Mouse (Mus musculus) spleen, postnatal 0 days (tissue): ENCODE results near the gene 1700025F22Rik. TPM values are rescaled to one million over a fixed set of nuclear protein-coding genes. Genes with fewer than 3 reads are reported as not detected.

Source experiments
- polyA plus RNA-seq: library from polyadenylated mRNA; unstranded; fragments of >200 nt; fragmentation: Nextera tagmentation; extraction: Ambion mirVana; gene quantifications from 2 replicates; pipeline ENCODE4 v1.2.1, GENCODE M21; 2015

The 1700025F22Rik gene
- polyA plus RNA-seq = not detected in 2 replicates

DNA sequence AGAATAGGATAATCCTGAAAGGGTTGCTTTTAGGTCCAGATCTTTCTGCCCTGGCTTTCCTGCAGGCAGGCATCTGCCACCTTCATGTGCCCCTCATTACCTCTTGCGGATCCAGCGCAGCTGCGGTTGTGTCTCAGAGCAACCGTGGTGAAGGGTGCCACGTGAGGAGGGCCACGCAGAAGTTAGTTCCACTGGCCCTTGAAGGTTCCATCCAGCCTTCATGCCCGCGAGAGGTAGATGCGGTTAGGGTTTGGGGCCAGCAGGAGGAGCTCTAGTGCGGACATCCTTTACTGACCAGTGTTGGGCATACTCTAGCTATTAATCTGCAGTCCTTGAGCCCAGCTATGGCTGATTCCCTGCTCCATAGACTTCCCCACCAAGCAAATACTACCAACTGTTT lies at the start of gene 1700025F22Rik:
Gene 1700025F22Rik (minus strand): TSS at position 149 of the 400 bp plus-strand sequence.

DNA sequence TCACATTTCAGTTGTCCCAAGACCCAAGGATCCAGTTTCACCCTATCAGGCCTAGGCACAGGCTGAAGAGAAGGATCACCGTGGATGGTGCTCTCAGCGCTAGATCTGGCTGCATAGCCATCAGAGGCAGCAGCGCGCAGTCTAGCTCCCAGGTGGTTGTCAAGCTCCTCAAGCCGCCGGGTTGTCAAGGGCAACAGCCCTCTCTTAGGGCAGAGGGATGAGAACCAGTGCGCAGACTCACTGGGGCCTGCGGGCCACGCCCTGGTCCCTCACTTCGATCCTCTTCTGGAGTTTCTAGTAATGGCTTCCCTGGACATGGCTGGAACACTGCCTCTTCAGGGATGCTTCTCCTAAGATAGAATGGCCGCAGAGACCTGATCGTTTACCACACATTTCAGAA lies 31.4 kb upstream of the 1700025F22Rik start, which contains the start of gene Ms4a13:
Gene Ms4a13 (minus strand): TSS at position 192 of the 400 bp plus-strand sequence.

DNA sequence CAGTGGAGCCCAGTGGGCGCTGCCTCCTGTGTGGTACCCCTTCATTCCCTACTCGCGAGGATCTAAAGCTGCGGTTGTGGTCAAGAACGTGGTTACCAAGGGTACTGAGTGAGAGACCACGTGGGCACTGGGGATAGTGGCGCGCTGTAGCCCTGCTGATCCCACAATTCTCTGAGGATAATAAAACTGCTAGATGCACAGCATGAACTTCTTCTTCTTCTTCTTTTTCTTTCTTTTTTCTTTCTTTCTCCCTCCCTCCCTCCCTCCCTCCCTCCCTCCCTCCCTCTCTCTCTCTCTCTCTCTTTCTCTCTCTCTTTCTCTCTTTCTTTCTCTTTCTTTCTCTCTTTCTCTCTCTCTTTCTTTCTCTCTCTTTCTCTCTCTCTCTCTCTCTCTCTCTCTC lies 34.3 kb downstream of the 1700025F22Rik start, which contains the start of gene 1700017D01Rik:
Gene 1700017D01Rik (minus strand): TSS at position 101 of the 400 bp plus-strand sequence.

Other genes starting within 250 kb of the 1700025F22Rik start
- not detected in 2 replicates for gene Zp1, start 244.7 kb downstream of the 1700025F22Rik start, polyA plus RNA-seq
- gene Ptgdr2, start 228.2 kb downstream of the 1700025F22Rik start, polyA plus RNA-seq = 0.05 TPM in 1 of 2 replicates, not detected in the other
- gene Ccdc86, start 216.1 kb downstream of the 1700025F22Rik start, polyA plus RNA-seq = 17.8 and 18.3 TPM in 2 replicates
- gene Ms4a10, start 190.7 kb downstream of the 1700025F22Rik start, polyA plus RNA-seq = not detected in 2 replicates
- gene Ms4a15, start 172.1 kb downstream of the 1700025F22Rik start, polyA plus RNA-seq = not detected in 2 replicates
- gene Ms4a18, start 147.3 kb downstream of the 1700025F22Rik start, polyA plus RNA-seq = not detected in 2 replicates
- 0.35 and 0.46 TPM in 2 replicates for gene Ms4a8a, start 84.2 kb downstream of the 1700025F22Rik start, polyA plus RNA-seq
- not detected in 2 replicates for gene 1700017D01Rik, start 34.4 kb downstream of the 1700025F22Rik start, polyA plus RNA-seq
- not detected in 2 replicates for gene Ms4a13, start 31.4 kb upstream of the 1700025F22Rik start, polyA plus RNA-seq
- gene Ms4a12, start 67.1 kb upstream of the 1700025F22Rik start, polyA plus RNA-seq = not detected in 2 replicates
- gene Ms4a1, start 100.9 kb upstream of the 1700025F22Rik start, polyA plus RNA-seq = 10.4 and 15.5 TPM in 2 replicates
- gene Ms4a5, start 118.6 kb upstream of the 1700025F22Rik start, polyA plus RNA-seq = not detected in 2 replicates
- 0.13 and 0.17 TPM in 2 replicates for gene Ms4a14, start 149.1 kb upstream of the 1700025F22Rik start, polyA plus RNA-seq
- gene Ms4a7, start 170.8 kb upstream of the 1700025F22Rik start, polyA plus RNA-seq = 4.8 and 8.6 TPM in 2 replicates
- gene Ms4a4a, start 210.2 kb upstream of the 1700025F22Rik start, polyA plus RNA-seq = 10.1 and 15.8 TPM in 2 replicates
- 4.9 and 6.1 TPM in 2 replicates for gene Ms4a4c, start 239.4 kb upstream of the 1700025F22Rik start, polyA plus RNA-seq